Mouse (Mus musculus): Measurements from ENCODE around the gene St6galnac3. TPM values are rescaled to one million over a fixed set of nuclear protein-coding genes. Genes with fewer than 3 reads are reported as not detected.

St6galnac3 gene
- polyA plus RNA-seq, 1 experiment from 2014 or later: 22.7 TPM

DNA sequence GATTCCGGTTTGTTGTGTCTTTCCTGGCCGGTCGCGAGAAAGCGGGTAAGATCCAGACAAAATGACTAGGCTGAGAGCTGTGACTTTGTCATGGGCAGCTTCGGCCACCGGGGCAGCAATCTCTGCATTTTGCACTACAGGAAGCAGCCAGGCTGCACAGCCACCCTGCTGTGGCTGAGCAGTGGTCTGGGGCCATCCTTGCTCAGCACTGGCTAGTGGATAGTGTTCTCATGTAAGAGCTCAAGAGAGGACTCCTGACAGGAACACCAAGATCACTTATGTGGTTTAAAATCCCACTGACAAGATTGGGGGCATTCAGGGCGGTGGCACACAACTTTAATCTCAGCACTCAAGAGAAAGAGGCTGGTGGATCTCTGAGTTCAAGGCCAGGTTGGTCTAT is 469.1 kb downstream of the St6galnac3 start:
- Histone ChIP-seq H3K27me3 (replicated peaks) (no peaks in the 10 kb centered on the region), H3K4me3 (no peak overlapping the region), H3K36me3 (replicated peaks) (no peaks in the 10 kb centered on the region), H3K9me3 (no peaks in the 10 kb centered on the region), H3K9ac (no peak overlapping the region), H3K4me2 (no peak overlapping the region), H3K4me1 (peaks cover 7% of the 10 kb centered on the region; the same call in 1 of the 2 replicates), H3K27ac (no peak overlapping the region)
- 84% methylated on average over 8 of the region's 8 CpGs for WGBS
- no peak for ATAC-seq (replicated peaks)

GRCm38 (mm10) chr3:153251653-153252052 is 473.3 kb downstream of the St6galnac3 start:
- Histone ChIP-seq H3K4me2 (no peak overlapping the region), H3K27me3 (replicated peaks) (no peaks in the 10 kb centered on the region), H3K9me3 (no peaks in the 10 kb centered on the region), H3K4me3 (no peak overlapping the region), H3K9ac (no peak overlapping the region), H3K27ac (no peak overlapping the region), H3K36me3 (replicated peaks) (no peaks in the 10 kb centered on the region), H3K4me1 (no peaks in the 10 kb centered on the region)
- no peak for ATAC-seq (replicated peaks)
- WGBS: 94% methylated on average over 3 of the region's 3 CpGs

GRCm38 (mm10) chr3:153250598-153251257 is 474.2 kb downstream of the St6galnac3 start:
- 54% methylated on average over 9 of the region's 9 CpGs for WGBS
- no peak overlapping the region for H3K4me2 ChIP-seq
- H3K4me1 ChIP-seq: no peaks in the 10 kb centered on the region
- no peak overlapping the region for H3K4me3 ChIP-seq
- H3K9me3 ChIP-seq: no peaks in the 10 kb centered on the region
- no peaks in the 10 kb centered on the region for H3K36me3 ChIP-seq (replicated peaks)
- H3K9ac ChIP-seq: no peak overlapping the region
- ATAC-seq (replicated peaks): no peak; the same call in 1 of the 2 replicates
- H3K27me3 ChIP-seq (replicated peaks): no peaks in the 10 kb centered on the region
- H3K27ac ChIP-seq: no peak overlapping the region

GRCm38 (mm10) chr3:153248866-153249265 is 476.1 kb downstream of the St6galnac3 start:
- Histone ChIP-seq H3K4me1 (no peaks in the 10 kb centered on the region), H3K27ac (no peak overlapping the region), H3K9me3 (no peaks in the 10 kb centered on the region), H3K36me3 (replicated peaks) (no peaks in the 10 kb centered on the region), H3K4me3 (no peak overlapping the region), H3K9ac (no peak overlapping the region), H3K27me3 (replicated peaks) (no peaks in the 10 kb centered on the region), H3K4me2 (no peak overlapping the region)
- WGBS: 79% methylated on average over 2 of the region's 2 CpGs
- no peak for ATAC-seq (replicated peaks)

DNA sequence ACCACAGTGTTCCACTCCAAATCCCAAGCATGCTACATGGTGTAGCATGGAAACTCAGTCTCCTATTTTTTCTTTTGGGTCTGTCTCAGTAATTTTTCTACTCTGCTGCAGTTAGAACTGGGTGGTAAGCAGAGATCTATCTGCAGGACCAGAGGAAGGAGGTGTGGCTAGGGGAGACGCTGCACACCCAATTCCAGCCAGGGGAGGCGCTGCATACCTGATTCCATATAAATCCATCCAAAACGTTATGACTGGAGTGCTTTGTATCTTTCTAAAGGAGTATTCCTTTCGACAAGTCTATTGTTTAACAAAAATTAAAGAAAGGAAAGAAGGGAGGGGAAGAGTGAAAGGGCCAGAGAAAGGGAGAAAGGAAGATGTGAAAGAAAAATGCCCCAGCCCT is 476.9 kb downstream of the St6galnac3 start:
- no peak overlapping the region for H3K9ac ChIP-seq
- no peak for ATAC-seq (replicated peaks)
- H3K4me1 ChIP-seq: no peaks in the 10 kb centered on the region
- no peak overlapping the region for H3K4me2 ChIP-seq
- WGBS: 38% methylated on average over 4 of the region's 4 CpGs
- no peaks in the 10 kb centered on the region for H3K9me3 ChIP-seq
- H3K27me3 ChIP-seq (replicated peaks): no peaks in the 10 kb centered on the region
- H3K4me3 ChIP-seq: no peak overlapping the region
- H3K27ac ChIP-seq: no peak overlapping the region
- no peaks in the 10 kb centered on the region for H3K36me3 ChIP-seq (replicated peaks)

- Histone ChIP-seq H3K4me1 (peaks cover 5% of the 10 kb centered on the region; the same call in 1 of the 2 replicates), H3K4me2 (no peak overlapping the region), H3K27ac (no peak overlapping the region), H3K9ac (no peak overlapping the region), H3K9me3 (no peaks in the 10 kb centered on the region), H3K4me3 (no peak overlapping the region), H3K27me3 (replicated peaks) (no peaks in the 10 kb centered on the region), H3K36me3 (replicated peaks) (no peaks in the 10 kb centered on the region)
- WGBS: 74% methylated on average over 5 of the region's 5 CpGs
- ATAC-seq (replicated peaks): no peak
Observed at GRCm38 (mm10) chr3:153242524-153242923, 482.4 kb downstream of the St6galnac3 start.

- H3K4me1 ChIP-seq: peaks cover 5% of the 10 kb centered on the region; the same call in 1 of the 2 replicates
- no peak overlapping the region for H3K9ac ChIP-seq
- H3K27ac ChIP-seq: no peak overlapping the region
- H3K36me3 ChIP-seq (replicated peaks): no peaks in the 10 kb centered on the region
- H3K27me3 ChIP-seq (replicated peaks): no peaks in the 10 kb centered on the region
- H3K4me3 ChIP-seq: no peak overlapping the region
- H3K9me3 ChIP-seq: no peaks in the 10 kb centered on the region
- H3K4me2 ChIP-seq: no peak overlapping the region
- ATAC-seq (replicated peaks): no peak
- WGBS: 90% methylated on average over 4 of the region's 4 CpGs
Observed at GRCm38 (mm10) chr3:153241134-153241533, 483.8 kb downstream of the St6galnac3 start.

- no peaks in the 10 kb centered on the region for H3K36me3 ChIP-seq (replicated peaks)
- H3K4me3 ChIP-seq: no peak overlapping the region
- H3K4me1 ChIP-seq: peaks cover 5% of the 10 kb centered on the region; the same call in 1 of the 2 replicates
- no peak overlapping the region for H3K4me2 ChIP-seq
- H3K9me3 ChIP-seq: no peaks in the 10 kb centered on the region
- WGBS: 47% methylated on average over 4 of the region's 4 CpGs
- H3K9ac ChIP-seq: no peak overlapping the region
- ATAC-seq (replicated peaks): no peak
- H3K27ac ChIP-seq: no peak overlapping the region
- H3K27me3 ChIP-seq (replicated peaks): no peaks in the 10 kb centered on the region
Observed at GRCm38 (mm10) chr3:153240366-153240765, 484.6 kb downstream of the St6galnac3 start.

- H3K4me3 ChIP-seq: no peak overlapping the region
- 90% methylated on average over 10 of the region's 10 CpGs for WGBS
- ATAC-seq (replicated peaks): no peak
- H3K4me1 ChIP-seq: peaks cover 7% of the 10 kb centered on the region; the same call in 1 of the 2 replicates
- no peaks in the 10 kb centered on the region for H3K9me3 ChIP-seq
- H3K36me3 ChIP-seq (replicated peaks): no peaks in the 10 kb centered on the region
- no peaks in the 10 kb centered on the region for H3K27me3 ChIP-seq (replicated peaks)
- H3K4me2 ChIP-seq: no peak overlapping the region
- no peak overlapping the region for H3K27ac ChIP-seq
- H3K9ac ChIP-seq: no peak overlapping the region
Observed at GRCm38 (mm10) chr3:153238381-153238780, 486.6 kb downstream of the St6galnac3 start.

GRCm38 (mm10) chr3:153236262-153236661 is 488.7 kb downstream of the St6galnac3 start:
- ATAC-seq (replicated peaks): no peak

GRCm38 (mm10) chr3:153222611-153223402 is 502.2 kb downstream of the St6galnac3 start:
- no peak overlapping the region for H3K9ac ChIP-seq
- no peak for ATAC-seq (replicated peaks)
- no peak overlapping the region for H3K4me3 ChIP-seq
- WGBS: 84% methylated on average over 10 of the region's 10 CpGs
- no peaks in the 10 kb centered on the region for H3K27me3 ChIP-seq (replicated peaks)
- no peak overlapping the region for H3K4me2 ChIP-seq
- no peaks in the 10 kb centered on the region for H3K9me3 ChIP-seq
- H3K27ac ChIP-seq: no peak overlapping the region
- no peaks in the 10 kb centered on the region for H3K4me1 ChIP-seq
- no peaks in the 10 kb centered on the region for H3K36me3 ChIP-seq (replicated peaks)

More at GRCm38 (mm10) chr3:153236262-153236661, 488.7 kb downstream of the St6galnac3 start:
- Histone ChIP-seq H3K4me1 (peaks cover 7% of the 10 kb centered on the region; the same call in 1 of the 2 replicates), H3K27me3 (replicated peaks) (no peaks in the 10 kb centered on the region), H3K36me3 (replicated peaks) (no peaks in the 10 kb centered on the region), H3K27ac (no peak overlapping the region), H3K4me3 (no peak overlapping the region), H3K9me3 (no peaks in the 10 kb centered on the region), H3K4me2 (no peak overlapping the region), H3K9ac (no peak overlapping the region)
- 75% methylated on average over 9 of the region's 9 CpGs for WGBS

DNA sequence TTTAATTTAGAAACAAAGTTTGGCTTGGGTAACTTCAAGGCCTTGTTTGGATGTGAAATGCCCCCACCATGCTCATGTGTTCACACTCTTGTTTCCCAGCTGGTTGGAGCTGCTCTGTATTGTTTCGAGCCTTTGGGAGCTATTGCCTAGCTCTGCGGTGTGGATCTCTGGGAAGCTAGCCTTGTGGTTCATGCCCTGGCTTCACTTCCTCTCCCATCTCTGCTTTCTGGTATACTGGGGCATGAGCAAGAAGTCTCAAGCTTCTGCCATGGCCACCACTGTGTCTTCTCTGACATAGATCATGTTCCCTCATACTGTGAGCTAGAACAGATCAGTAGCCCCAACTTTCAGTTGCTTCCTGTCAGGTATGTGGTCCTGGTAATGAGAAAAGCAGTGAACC is 505.6 kb downstream of the St6galnac3 start:
- no peaks in the 10 kb centered on the region for H3K36me3 ChIP-seq (replicated peaks)
- H3K27me3 ChIP-seq (replicated peaks): no peaks in the 10 kb centered on the region
- H3K4me1 ChIP-seq: no peaks in the 10 kb centered on the region
- H3K4me3 ChIP-seq: no peak overlapping the region
- no peak overlapping the region for H3K27ac ChIP-seq
- no peak overlapping the region for H3K4me2 ChIP-seq
- ATAC-seq (replicated peaks): no peak
- 96% methylated on average over 2 of the region's 2 CpGs for WGBS
- no peak overlapping the region for H3K9ac ChIP-seq
- H3K9me3 ChIP-seq: no peaks in the 10 kb centered on the region

Data from midbrain, embryonic 15.5 days (tissue).